Mouse (Mus musculus) heart, postnatal 36 days (tissue): ENCODE data around the gene Qpct. TPM values are rescaled to one million over a fixed set of nuclear protein-coding genes. Genes with fewer than 3 reads are reported as not detected.
"Not testable (repeated sequence)": the region's sequence is repeated elsewhere in the genome, so short reads cannot be mapped to it uniquely, and the experiment has no call there.

Experiments
- DNase-seq, 2 experiments: peaks; one replicate each; pipeline ENCODE4 v3.0.0; 2021 to 2022
- intact Hi-C: fragments of 180-260 bp; cut with DNase I; formaldehyde crosslinking; loops from one replicate; pipeline ENCODE4 v1.15.1; 2025
- total RNA-seq, 2 experiments: library from RNA; stranded (reverse); gene quantifications; 2 replicates each; pipeline ENCODE4 v1.2.3; 2021

Gene Qpct
- total RNA-seq, 2 experiments from 2014 or later = 5.7 to 6.7 TPM

DNA sequence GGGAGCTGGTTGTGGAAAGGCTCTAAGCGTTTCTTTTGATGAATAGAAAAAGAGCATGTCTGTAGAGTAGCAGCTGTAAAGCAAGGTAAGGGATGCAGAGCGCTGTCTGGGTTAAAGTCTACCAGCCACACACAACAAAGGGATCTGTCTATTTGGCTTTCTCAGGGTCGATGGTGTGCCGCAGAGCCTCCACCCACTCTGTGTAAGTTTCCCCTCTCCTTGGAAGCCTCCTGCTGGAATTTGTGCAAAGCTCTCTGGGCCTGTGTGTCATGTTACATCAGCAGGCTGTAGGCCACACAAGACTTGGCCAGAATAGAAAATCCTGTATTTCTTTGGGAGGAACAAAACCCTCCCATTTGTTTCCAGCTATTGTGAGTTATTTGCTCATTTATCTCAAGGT is 17.3 kb downstream of the Qpct start:
- intact Hi-C loops = no loop called here
- peak in 1 of 2 experiments; percentile 8 for DNase-seq

DNA sequence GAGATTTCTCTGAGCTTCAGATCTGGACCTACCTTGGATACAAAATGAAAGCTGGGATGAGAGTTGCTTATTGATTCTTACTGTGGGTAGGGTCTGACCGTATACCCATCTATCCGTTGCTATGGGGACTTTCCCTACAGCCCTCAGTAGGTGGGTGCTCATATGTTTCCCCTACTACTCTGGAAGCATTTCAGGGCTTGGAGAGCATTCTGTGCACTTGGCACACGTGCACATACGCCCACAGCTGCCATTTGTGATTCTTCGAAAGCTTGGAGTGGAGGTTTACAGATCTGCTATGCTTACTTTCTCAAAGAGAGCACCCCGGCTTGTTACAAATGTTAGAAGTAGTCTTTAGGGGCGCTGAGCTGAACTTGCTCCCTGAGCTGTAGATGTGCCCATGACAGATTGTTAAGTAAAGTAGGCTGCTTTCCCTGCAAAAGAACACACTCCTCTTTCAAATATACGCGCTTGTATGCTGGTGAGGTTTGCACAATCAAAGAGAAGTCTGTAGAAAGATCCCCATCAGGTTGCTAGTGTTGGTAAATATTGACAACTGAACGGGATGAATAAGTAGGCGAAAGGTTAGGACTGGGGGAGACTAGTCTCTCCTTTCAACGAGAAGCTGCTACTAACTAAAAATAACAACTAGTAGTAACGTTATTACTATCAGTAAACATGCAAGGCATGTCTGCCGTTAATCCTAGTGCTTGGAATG is 18.2 kb downstream of the Qpct start:
- DNase-seq = no peak
- intact Hi-C loops = no loop called here

DNA sequence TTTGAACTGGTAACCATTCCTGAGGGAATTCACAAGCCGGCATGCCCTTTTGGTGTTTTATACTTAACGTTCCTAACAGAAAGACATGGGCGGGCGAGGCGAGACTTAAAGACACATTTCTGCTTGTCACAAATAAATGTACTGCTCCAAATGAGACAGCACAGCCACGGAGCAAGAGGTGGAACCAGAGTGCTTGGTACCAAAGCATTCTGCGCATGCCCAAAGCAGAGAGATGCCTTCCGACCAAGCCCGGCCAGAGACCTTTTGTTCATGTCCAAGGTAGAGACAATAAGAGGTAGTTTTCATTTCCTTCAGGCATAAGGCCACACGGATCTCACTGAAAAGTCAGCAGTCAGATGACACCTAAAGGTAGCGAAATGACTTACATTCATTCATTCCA is 20.2 kb downstream of the Qpct start:
- DNase-seq = no peak
- intact Hi-C loops = no loop called here

DNA sequence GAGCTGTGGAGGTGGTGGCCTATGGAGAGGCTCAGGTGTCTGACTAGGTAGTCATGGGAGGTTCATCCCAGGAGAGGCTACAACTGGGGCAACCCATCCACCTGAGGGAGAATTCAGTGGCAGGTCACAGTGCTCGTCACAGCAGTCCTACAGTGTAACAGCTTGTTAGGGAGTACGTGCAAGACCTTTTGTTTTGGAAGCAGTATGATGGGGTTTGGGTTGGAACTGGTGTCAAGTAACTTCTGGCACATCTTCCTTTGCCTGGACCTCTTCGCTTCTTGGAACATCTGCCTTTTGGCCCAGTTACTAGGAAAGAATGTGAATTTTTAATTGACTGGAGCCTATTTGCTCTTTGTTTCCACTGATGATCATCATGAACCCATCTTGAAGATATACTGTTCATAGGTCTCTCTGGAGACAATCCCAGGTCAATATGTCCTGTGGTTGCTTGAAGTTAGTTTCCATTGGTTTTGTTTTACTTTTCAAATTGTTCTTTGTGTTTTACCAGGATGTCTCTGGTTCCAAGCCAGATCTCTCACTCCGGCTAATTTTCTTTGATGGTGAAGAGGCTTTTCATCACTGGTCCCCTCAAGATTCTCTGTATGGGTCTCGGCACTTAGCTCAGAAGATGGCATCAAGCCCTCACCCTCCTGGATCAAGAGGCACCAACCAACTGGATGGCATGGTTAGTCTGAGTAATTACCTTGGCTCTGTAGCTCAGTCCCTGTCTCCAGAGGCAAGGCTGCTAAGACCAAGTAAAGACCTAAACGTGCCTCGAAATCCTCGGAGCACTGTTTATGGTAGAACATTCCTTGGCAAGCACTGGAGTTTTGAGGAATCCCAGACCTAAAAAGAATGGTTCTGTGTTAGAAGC is 25.5 kb downstream of the Qpct start:
- intact Hi-C loops = no loop called here
- DNase-seq = no peak

DNA sequence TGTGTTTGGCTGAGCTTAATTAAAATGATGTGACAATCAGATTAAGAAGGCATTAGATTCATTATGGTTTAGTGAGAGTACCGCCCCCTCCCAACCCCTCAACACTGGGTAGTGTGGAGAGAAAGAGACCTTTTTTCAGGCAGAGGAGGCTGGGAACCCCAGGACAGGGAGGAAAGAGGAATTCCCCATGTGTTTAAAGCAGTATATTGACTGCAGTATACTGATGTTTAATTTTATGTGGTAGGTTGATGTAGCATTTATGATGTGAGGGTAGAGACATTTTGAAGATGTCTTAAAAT is 26.1 kb downstream of the Qpct start:
- DNase-seq = no peak
- intact Hi-C loops = no loop called here

DNA sequence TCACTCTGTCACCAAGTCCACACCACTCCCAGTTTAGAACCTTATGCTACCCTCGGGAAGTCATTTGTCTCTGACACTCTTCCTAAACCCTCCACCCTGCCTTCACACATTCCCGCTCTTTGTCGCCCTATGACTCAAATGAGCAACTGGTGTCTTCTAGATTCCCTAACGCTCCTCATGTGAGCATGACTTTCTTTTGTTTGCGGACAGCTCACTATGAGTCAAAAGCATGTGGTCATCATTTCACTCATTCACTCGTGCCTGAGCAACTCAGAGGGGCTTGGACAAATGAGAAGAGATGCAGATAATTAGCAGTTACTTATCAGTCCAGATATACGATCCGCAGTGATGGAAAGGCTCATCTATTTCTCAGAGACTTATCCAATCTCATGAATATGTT is 26.5 kb downstream of the Qpct start:
- intact Hi-C loops = no loop called here
- DNase-seq = no peak

DNA sequence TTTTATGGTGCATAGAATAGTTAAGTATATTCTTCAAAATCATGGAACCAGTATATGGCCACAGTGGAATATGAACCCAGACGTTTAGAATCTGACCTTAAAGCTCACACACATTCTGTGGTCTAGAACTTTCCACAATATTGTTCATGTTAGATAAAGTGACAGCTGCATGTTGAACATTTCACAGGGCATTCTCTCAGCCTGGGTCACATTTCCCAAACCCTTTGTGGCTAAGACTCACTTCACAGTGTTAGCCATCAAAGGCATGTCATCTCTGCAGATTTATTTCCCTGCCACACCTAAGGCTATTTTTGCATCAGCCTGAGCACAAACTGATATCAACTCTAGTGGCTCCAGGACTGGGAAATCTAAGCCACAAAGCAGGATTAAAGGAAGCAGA is 40.0 kb downstream of the Qpct start:
- no peak for DNase-seq
- intact Hi-C loops = no loop called here

DNA sequence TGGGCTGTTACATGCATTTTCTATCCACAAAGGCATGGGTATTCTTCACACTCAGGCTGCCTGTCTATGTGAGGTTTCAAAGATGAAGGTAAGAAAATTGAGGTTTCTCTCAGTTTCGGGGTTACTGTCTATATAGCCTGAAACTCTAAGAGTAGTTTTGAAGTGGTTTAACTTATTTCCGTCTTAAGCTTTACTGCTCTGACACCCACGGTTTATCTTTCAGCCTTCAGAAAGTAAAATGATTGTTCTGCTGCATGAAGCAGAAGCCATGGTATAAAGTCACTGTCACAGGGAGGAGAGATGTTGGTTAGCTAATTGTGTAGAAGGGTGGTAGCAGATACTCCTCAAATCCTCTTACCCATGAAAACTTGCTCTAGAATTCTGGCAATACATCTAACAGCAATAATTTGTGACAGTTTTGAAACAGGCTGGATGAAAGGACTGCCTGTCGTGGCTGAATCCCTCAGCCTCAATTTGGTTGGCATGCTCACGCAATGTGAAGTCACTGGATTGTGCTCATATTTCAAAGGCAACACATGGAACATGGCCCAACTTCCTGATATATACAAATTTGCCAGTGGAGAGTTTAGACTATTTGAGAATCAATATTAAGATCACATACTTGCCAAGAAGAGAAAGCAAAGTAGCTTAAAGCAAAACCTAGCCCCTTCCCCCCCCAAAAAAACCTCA is 41.7 kb downstream of the Qpct start:
- intact Hi-C loops = no loop called here
- no peak for DNase-seq

DNA sequence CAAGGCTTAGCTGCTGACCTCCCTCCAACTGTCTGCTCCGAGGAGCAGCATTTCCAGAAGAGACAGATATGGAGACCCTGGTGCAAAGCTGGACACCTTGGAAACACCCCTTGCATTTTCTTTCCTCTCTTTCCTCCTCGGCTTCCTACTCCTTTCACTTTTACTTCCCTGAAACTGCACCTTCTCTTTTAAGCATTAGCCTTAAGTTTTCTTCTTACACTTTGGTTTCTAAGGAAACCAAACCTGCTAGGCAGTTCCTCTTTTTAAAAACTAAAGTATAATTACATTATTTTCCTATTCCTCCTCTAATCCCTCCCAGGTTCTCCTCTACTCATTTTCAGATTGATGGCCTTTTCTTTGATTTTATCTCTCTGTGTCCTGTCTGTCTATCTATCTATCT is 43.9 kb downstream of the Qpct start:
- no peak for DNase-seq
- intact Hi-C loops = no loop called here

DNA sequence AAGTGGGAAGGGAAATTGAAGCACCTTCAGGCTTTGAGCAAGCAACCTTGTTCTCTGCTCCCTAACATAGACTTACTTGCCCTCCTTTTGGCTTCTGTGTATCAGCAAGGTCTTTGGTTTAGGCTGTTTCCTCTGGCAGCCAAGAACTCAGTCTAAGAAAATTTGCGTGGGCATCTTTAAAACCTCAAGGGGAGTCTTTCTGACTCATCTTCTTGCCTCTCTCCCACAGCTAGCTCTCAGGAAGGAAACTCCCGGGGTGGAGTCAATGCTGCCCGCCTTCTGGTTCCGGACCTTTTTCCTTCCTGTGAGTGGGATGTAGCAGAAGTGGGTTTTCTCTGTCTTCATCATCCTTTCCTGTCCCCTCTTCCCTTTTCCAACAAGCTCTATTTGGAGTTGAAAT is 48.2 kb downstream of the Qpct start:
- DNase-seq = no peak

DNA sequence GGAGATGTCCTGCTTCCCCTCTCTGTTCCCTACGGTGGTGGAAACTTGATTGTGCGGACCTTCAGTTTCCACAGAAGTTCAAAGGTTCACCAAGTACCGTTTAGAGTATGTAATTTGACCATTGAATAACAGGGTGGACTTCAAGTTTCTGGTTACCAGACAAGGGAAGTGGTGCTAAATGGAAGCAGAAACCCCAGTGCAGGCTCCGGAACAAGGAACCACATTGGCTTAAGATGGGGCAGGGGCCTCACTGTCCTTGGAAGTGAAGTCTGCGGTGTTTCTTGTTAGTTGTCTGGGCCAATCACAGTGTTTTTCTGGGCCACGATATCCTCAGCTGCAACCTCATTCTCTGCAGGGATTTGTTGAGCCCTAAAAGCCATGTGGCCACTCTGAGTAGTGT is 56.5 kb downstream of the Qpct start:
- no peak for DNase-seq
- intact Hi-C loops = no loop called here

More for the DNA sequence above, 48.2 kb downstream of the Qpct start:
- intact Hi-C loops = no loop called here

DNA sequence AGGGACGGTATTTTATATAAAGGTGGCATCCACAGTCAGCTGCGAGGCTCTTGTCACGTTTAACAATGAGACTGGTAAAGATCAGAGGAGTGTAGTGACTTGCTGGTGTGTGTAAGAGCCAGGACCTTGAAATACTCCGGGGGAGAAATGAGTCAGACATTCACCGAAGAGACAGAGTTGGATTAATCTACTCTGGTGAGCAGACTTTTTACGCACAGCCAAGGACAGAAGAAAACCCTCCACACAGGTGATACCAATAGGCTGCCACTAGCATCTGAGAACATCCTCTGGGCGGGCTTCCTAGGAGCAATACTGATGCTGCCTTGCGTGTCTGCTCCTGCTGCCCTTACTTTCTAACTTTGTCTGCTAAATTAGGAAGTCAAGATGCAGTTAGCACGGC is 57.9 kb downstream of the Qpct start:
- no peak for DNase-seq
- intact Hi-C loops = no loop called here

DNA sequence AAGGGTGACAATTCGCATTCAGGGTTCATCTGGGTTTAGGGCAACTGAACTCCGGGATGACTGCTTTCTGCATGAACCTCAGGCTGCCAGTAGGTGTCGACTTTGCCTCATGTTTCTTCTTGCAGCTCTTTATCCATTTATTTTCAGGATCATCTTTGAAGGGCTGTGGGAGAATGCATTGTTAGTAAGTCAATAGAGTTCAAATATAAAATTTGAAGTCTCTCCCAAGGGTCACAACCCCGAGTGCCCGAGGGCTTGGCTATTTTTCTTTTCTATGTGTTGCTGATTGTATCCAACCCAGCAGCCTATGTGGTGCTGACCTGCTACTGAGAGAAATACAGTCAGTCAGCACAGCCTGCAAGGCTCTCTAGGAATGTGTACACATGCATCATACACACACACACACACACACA is 59.2 kb downstream of the Qpct start:
- intact Hi-C loops = loop anchor here (1.0 to 5.0 kb wide), 7 partner anchors 241 to 731 kb away; partner anchors contain the start of gene Cyp1b1
- DNase-seq = peak; percentile 53 to 59

DNA sequence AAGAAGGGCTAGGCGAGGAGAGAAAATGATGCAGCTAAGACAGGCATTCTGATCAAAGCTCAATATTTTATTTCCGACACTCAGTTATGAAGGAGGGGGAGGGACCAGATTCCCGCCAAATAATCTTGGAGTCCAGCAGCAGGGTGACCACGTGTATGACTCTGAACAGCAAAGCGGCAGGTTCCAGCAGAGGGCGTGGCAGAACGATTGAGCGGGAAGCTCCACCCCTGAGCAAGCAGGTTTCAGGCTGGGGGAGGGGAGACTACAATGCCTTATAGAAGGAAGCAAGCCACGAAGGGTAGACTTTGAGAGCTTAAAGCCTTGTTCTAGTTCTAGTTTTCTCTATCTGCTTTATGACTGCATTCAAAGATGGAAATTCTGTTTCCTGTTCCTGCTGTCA is 63.5 kb downstream of the Qpct start:
- intact Hi-C loops, DNase-seq: not testable (repeated sequence)

DNA sequence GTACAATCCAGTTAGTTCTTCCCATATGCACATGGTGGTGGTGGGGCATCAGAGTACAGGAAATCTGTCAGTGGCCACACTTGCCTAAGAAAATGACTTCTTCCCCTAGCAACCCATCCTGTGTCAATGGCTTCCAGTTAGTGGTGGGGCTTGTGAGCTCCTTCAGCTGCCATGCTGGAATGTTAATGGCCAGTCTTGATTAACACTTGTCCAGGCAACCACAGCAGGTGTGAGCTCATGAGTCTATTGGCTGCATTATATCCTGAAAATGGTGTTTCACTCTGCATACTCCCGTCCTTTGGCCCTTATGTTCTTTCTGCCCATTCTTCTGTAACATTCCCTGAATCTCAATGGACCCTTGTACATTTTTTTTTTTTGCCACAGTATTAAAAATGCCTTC is 67.4 kb downstream of the Qpct start:
- no peak for DNase-seq
- intact Hi-C loops = no loop called here

DNA sequence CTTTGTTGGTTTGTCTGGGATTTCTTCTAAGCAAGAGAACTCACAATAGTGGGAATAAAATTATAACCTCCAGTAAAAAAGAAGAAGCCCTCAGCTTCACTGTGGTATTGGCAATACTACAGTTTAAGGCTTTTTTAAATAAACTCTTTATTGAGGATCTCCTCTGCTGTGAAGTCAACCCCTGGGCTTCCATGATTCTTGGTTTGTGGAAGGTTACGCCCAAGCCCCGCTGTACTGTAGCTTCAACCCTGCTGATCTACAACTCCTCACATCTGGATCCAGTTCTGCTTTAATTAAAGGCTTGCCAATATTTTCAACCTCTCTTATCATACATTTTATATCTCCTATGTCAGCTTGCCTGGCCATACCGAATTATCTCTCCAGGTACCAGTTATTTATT is 68.6 kb downstream of the Qpct start:
- DNase-seq = no peak
- intact Hi-C loops = no loop called here

DNA sequence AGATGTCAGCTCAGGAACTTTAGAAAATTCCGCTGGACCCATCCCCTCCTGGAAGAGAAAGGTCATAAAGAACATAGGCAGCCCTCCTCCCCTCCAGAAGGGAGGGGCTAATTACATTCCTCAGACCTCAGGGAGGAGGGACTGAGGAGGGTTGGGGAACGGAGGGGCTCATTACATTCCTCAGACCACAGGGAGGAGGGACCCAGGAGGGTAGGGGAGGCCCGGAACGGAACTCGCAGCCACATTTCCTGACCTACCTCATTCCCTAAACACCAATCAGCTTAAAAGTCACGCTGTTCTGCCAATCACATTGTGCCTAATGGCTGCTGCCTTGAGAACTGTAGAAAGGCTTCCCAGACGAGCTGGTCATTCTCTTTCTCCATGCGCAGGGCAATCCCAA is 82.0 kb downstream of the Qpct start:
- no peak for DNase-seq

DNA sequence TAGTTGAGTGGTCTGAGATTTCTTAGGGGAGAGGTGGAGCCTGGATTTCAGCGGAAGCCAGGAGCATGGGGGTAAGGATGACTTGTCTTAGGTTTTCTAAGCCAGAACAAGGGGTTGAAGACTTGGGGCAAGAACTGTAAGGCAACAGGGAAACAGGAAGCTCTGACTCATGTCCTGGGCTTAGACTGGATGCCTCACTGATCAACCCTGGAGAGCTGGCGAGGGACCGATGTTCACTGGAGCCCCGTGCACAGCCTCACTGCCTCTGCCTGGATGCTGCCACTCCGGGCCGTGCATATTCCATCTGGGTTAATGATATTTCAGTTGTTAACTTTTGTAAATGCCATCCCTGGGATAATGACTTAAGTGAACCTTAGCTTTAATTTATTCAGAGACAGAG is 84.1 kb downstream of the Qpct start:
- intact Hi-C loops = no loop called here
- DNase-seq = peak in 1 of 2 experiments; percentile 10

More for the DNA sequence above, 82.0 kb downstream of the Qpct start:
- intact Hi-C loops = no loop called here

DNA sequence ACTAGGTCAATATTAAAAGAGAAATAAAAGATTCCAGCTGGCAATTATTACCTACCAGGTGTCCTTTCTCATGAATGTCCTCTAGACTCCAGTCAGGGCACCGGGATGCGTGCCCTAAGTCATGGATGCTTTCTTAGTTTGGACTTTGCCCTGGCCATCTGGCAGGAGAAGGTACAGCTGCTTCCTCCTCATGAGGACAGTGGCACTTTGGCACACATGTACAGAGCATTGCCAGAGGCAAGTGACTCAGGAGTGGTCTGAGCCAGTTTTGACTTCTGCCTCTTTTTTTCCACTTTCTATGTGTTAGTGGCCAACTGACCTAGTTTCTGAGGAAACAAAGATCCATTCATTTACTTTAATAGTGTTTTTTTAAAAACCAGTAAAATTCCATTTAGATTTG is 84.7 kb downstream of the Qpct start:
- peak; percentile 5 to 12 for DNase-seq
- intact Hi-C loops = no loop called here
